Mouse (Mus musculus) midbrain, embryonic 15.5 days (tissue): ENCODE measurements around the gene 2310022A10Rik. TPM values are rescaled to one million over a fixed set of nuclear protein-coding genes. Genes with fewer than 3 reads are reported as not detected.

ENCODE experiments used
- ATAC-seq: fragments of 200-750 bp; cut with Nextera tagmentation; replicated peaks from 2 replicates; pipeline ENCODE4 v1.8.0; 2017; ENCODE audit warnings: moderate TSS enrichment
- H3K27ac ChIP-seq: fragments of 300-500 bp; sonication (generic); 2 replicates; pipeline ENCODE4 v1.5.1; 2015; ENCODE audit warnings: mild to moderate bottlenecking, inconsistent platforms
- H3K27me3 ChIP-seq: fragments of 300-500 bp; sonication (generic); replicated peaks from 2 replicates; pipeline ENCODE4 v1.6.1; 2015; ENCODE audit warnings: inconsistent platforms
- H3K36me3 ChIP-seq: fragments of 300-500 bp; sonication (generic); replicated peaks from 2 replicates; pipeline ENCODE4 v1.6.1; 2015; ENCODE audit warnings: inconsistent platforms
- H3K4me1 ChIP-seq: fragments of 300-500 bp; sonication (generic); 2 replicates; pipeline ENCODE4 v1.6.1; 2015; ENCODE audit warnings: inconsistent platforms
- H3K4me2 ChIP-seq: fragments of 300-500 bp; sonication (generic); 2 replicates; pipeline ENCODE4 v1.6.1; 2015; ENCODE audit warnings: inconsistent platforms, mild to moderate bottlenecking, moderate library complexity
- H3K4me3 ChIP-seq: fragments of 300-500 bp; sonication (generic); 2 replicates; pipeline ENCODE4 v1.5.1; 2015; ENCODE audit warnings: mild to moderate bottlenecking, inconsistent platforms
- H3K9ac ChIP-seq: fragments of 300-500 bp; sonication (generic); 2 replicates; pipeline ENCODE4 v1.6.1; 2015; ENCODE audit warnings: mild to moderate bottlenecking, inconsistent platforms
- H3K9me3 ChIP-seq: fragments of 300-500 bp; sonication (generic); 2 replicates; pipeline ENCODE4 v1.6.1; 2016; ENCODE audit warnings: inconsistent platforms
- WGBS: fragments of 180-500 bp; shearing (Covaris S2); methylation state at CpG from one replicate; pipeline ENCODE4 v1.1.7; 2015; ENCODE audit warnings: mixed read lengths; 5-methylcytosine and 5-hydroxymethylcytosine counted together
- polyA plus RNA-seq: library from polyadenylated mRNA; unstranded; fragments of >200 nt; fragmentation: Nextera tagmentation; extraction: Ambion mirVana; gene quantifications from 2 replicates; pipeline ENCODE4 v1.2.1, GENCODE M21; 2015

The 2310022A10Rik gene
- polyA plus RNA-seq, 1 experiment from 2014 or later, result 40.5 TPM

DNA sequence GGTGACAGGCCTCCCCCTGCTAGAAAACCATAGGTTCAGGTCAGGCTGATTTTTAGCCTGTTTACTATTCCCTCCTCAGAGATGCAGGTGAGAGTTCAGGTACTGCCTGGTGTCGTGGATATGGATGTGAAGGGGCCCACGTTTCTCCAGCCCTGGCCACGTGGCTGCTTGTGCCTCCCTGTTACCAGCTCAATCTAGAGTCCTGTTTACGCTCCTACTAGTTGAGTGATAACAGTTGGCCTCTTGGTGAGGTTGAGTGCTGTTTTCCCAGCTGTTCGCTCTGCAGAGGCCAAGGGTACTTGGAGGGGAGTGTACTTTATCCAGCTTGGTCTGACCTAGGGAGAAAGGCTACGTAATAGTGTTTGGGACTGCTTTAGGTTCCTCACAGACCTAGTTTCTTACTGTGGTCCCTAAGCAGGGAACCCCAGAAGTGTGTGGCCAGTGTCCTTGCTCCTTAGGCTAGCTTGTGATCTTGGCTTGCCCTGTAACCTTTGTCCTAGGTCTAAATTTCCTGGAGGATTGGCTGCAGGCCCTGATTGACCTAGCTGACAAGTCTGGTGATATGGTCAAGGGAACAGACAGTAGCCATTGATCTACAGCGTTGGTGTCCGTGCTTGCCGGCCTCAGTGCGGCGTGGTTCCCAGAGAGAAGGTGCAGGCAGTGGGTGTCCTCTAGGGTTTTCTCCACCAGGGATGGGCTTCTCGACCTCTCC, 40.1 kb downstream of the 2310022A10Rik start:
- H3K9me3 ChIP-seq, result no peaks in the 10 kb centered on the region
- peaks cover 34% of the 10 kb centered on the region for H3K4me1 ChIP-seq
- 75% methylated on average over 12 of the region's 12 CpGs for WGBS
- ATAC-seq, result no peak
- peak overlapping the region; percentile 80 for H3K9ac ChIP-seq
- H3K27ac ChIP-seq, result peak overlapping the region; percentile 100
- no peaks in the 10 kb centered on the region for H3K36me3 ChIP-seq
- peak overlapping the region; percentile 75 for H3K4me2 ChIP-seq
- H3K4me3 ChIP-seq, result peak overlapping the region; percentile 81
- H3K27me3 ChIP-seq, result no peaks in the 10 kb centered on the region

- 51% methylated on average over 10 of the region's 10 CpGs for WGBS
- no peaks in the 10 kb centered on the region for H3K9me3 ChIP-seq
- no peaks in the 10 kb centered on the region for H3K27me3 ChIP-seq
- H3K9ac ChIP-seq, result no peak overlapping the region
- ATAC-seq, result no peak
- no peak overlapping the region for H3K4me3 ChIP-seq
- no peaks in the 10 kb centered on the region for H3K36me3 ChIP-seq
- H3K27ac ChIP-seq, result peak overlapping the region; percentile 16; the same call in 1 of the 2 replicates
- peaks cover 34% of the 10 kb centered on the region for H3K4me1 ChIP-seq
- H3K4me2 ChIP-seq, result no peak overlapping the region
Measured at GRCm38 (mm10) chr7:27596586-27597503, 43.8 kb downstream of the 2310022A10Rik start.

- peaks cover 26% of the 10 kb centered on the region for H3K4me1 ChIP-seq
- ATAC-seq, result no peak
- no peak overlapping the region for H3K9ac ChIP-seq
- H3K9me3 ChIP-seq, result no peaks in the 10 kb centered on the region
- H3K27ac ChIP-seq, result no peak overlapping the region
- WGBS, result 84% methylated on average over 7 of the region's 7 CpGs
- H3K4me3 ChIP-seq, result no peak overlapping the region
- H3K4me2 ChIP-seq, result no peak overlapping the region
- H3K27me3 ChIP-seq, result no peaks in the 10 kb centered on the region
- no peaks in the 10 kb centered on the region for H3K36me3 ChIP-seq
Measured at GRCm38 (mm10) chr7:27598053-27598452, 45.0 kb downstream of the 2310022A10Rik start.

DNA sequence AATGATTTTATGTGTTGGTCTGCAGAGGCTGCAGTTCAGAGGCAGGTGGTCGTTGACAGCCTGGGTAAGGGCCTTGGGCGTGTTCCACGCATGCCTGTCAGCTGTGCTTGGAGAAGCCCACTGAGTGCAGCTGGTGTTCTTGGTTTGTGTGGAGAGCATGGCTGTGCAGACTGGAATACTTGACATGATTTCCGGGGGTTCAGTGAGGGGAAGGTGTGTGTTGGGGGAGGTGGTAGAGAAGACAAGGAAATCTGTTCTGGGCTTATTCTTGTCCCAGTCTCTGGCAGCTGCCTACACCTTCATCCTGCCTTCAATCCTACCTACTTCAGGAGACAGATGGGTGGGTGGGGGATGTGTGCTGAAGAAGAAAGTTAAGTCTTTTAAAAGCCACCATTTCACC, 48.6 kb downstream of the 2310022A10Rik start:
- 81% methylated on average over 4 of the region's 4 CpGs for WGBS
- Histone ChIP-seq H3K4me3 (no peak overlapping the region), H3K27me3 (no peaks in the 10 kb centered on the region), H3K4me2 (no peak overlapping the region), H3K9ac (no peak overlapping the region), H3K36me3 (no peaks in the 10 kb centered on the region), H3K4me1 (peaks cover 23% of the 10 kb centered on the region), H3K27ac (no peak overlapping the region), H3K9me3 (no peaks in the 10 kb centered on the region)
- ATAC-seq, result no peak

- Histone ChIP-seq H3K27ac (no peak overlapping the region), H3K9me3 (no peaks in the 10 kb centered on the region), H3K36me3 (no peaks in the 10 kb centered on the region), H3K27me3 (no peaks in the 10 kb centered on the region), H3K4me3 (no peak overlapping the region), H3K4me1 (peaks cover 19% of the 10 kb centered on the region), H3K9ac (no peak overlapping the region), H3K4me2 (no peak overlapping the region)
- ATAC-seq, result no peak
- 89% methylated on average over 2 of the region's 2 CpGs for WGBS
Measured at GRCm38 (mm10) chr7:27602161-27602560, 49.1 kb downstream of the 2310022A10Rik start.

GRCm38 (mm10) chr7:27602835-27603234, 49.8 kb downstream of the 2310022A10Rik start:
- H3K4me1 ChIP-seq, result peaks cover 16% of the 10 kb centered on the region
- H3K4me2 ChIP-seq, result no peak overlapping the region
- H3K9ac ChIP-seq, result no peak overlapping the region
- no peak overlapping the region for H3K4me3 ChIP-seq
- 87% methylated on average over 7 of the region's 7 CpGs for WGBS
- H3K36me3 ChIP-seq, result no peaks in the 10 kb centered on the region
- H3K27ac ChIP-seq, result no peak overlapping the region
- H3K9me3 ChIP-seq, result no peaks in the 10 kb centered on the region
- no peaks in the 10 kb centered on the region for H3K27me3 ChIP-seq
- ATAC-seq, result no peak

DNA sequence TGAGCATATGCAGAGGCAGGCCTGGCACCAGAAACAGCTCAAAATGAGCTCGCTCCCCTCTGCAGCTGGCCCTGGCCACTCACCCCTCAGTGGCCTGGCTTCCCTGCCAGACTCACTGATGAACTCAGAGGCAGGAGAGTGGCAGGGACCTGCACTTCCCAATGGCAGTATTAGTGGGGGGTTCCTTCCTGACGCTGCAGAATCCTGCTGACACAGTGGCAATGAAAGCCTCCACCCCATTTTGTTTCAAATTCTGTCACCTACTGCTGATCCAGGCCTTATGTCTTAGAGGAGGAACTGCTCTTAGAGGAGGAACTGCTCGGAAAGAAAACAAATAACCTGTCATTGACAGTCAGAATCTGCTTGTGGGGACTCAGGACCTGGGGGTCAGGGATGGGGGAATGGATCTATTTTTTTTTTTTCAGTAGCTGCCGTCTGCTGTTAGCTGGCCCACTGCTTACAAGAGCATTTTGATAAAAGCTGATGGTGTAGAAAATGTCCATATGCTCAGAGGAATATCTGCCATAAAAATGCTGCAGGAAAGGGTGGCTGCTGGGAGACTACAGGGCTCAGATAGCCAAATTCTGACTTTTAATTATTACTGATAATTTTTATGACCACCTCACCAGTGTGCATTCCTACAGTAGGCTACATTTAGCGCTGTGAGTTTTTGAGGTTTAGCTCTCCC, 51.8 kb downstream of the 2310022A10Rik start:
- Histone ChIP-seq H3K9ac (no peak overlapping the region; the same call in 1 of the 2 replicates), H3K36me3 (0 out of 2 replicates have a peak, but pooled peaks cover 4% of the 10 kb centered on the region), H3K4me2 (no peak overlapping the region), H3K9me3 (no peaks in the 10 kb centered on the region), H3K4me1 (peaks cover 16% of the 10 kb centered on the region), H3K4me3 (no peak overlapping the region), H3K27me3 (no peaks in the 10 kb centered on the region), H3K27ac (peak overlapping the region; percentile 58)
- WGBS, result 54% methylated on average over 5 of the region's 5 CpGs
- no peak for ATAC-seq

- ATAC-seq, result no peak
- 74% methylated on average over 9 of the region's 9 CpGs for WGBS
- Histone ChIP-seq H3K9me3 (no peaks in the 10 kb centered on the region), H3K9ac (no peak overlapping the region; the same call in 1 of the 2 replicates), H3K4me1 (peaks cover 16% of the 10 kb centered on the region), H3K4me2 (no peak overlapping the region), H3K4me3 (no peak overlapping the region), H3K36me3 (0 out of 2 replicates have a peak, but pooled peaks cover 4% of the 10 kb centered on the region), H3K27me3 (no peaks in the 10 kb centered on the region), H3K27ac (peak overlapping the region; percentile 58; the same call in 1 of the 2 replicates)
Measured at GRCm38 (mm10) chr7:27605499-27606285, 52.7 kb downstream of the 2310022A10Rik start.

DNA sequence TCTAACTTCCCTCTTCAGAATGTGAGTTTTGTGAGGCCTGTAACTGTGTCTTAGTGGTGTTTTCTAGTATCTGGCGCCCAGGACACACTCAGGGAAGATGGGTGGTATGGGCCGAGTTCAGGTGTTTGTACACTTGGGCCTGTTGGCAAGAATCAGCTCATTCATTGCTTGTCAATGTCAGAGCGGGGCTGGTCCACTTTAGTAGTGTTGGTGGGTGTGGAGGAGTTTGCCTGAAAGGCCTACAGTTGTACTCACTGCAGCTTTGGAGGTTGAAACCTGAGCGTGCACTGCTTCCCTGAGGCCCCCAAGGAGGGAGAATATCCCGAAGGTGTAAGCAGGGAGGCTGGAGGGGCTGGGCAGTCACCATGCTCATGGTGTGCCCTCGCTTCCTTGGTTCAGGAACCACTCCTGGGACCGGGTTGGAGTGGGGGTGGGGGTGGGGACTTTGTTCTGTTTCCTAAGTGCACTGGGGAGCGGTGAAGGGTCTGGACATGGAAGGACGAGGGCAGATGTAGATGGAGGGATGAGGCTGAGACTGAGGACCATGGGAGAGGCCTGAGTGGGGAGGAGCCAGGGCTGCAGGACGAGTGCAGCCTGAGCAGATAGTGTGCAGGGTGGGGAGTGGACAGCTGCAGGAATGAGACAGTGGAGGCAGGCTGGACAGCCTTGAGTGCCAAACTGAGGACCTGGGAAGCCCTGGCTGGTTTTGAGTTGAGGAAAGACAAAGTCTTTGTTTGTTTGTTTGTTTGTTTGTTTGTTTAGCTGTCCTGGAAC, 53.6 kb downstream of the 2310022A10Rik start:
- H3K9me3 ChIP-seq, result no peaks in the 10 kb centered on the region
- no peak overlapping the region for H3K9ac ChIP-seq
- no peaks in the 10 kb centered on the region for H3K27me3 ChIP-seq
- no peak overlapping the region for H3K4me3 ChIP-seq
- ATAC-seq, result no peak
- no peak overlapping the region for H3K4me2 ChIP-seq
- H3K27ac ChIP-seq, result no peak overlapping the region
- 0 out of 2 replicates have a peak, but pooled peaks cover 4% of the 10 kb centered on the region for H3K36me3 ChIP-seq
- peaks cover 16% of the 10 kb centered on the region for H3K4me1 ChIP-seq
- WGBS, result 69% methylated on average over 10 of the region's 10 CpGs

GRCm38 (mm10) chr7:27607580-27607979, 54.5 kb downstream of the 2310022A10Rik start:
- Histone ChIP-seq H3K4me2 (no peak overlapping the region), H3K36me3 (0 out of 2 replicates have a peak, but pooled peaks cover 4% of the 10 kb centered on the region), H3K4me1 (peaks cover 16% of the 10 kb centered on the region), H3K9me3 (no peaks in the 10 kb centered on the region), H3K27ac (no peak overlapping the region), H3K9ac (no peak overlapping the region), H3K27me3 (no peaks in the 10 kb centered on the region), H3K4me3 (no peak overlapping the region)
- no peak for ATAC-seq
- WGBS, result 80% methylated on average over 5 of the region's 5 CpGs

DNA sequence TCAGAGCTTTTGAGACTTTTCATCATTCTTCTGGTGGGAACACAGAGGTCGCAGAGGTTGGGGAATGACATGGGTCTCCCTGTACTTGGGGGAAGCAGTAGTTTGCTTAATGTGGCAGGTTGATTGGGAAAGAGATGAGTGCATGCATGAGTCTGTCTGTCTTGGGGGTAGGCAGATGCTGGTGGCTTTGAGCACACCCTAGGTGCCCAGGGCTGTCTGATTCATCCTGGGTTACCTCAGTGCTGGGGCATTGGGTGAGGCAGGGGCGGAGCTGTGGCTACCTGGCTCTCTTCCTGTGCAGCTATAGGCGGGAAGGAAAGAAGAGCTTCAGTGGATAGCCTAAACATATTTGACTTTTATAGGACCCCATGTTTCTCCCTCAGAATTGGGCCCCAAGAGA, 55.1 kb downstream of the 2310022A10Rik start:
- Histone ChIP-seq H3K9me3 (no peaks in the 10 kb centered on the region), H3K4me1 (peaks cover 19% of the 10 kb centered on the region), H3K27ac (no peak overlapping the region), H3K9ac (no peak overlapping the region), H3K27me3 (no peaks in the 10 kb centered on the region), H3K36me3 (0 out of 2 replicates have a peak, but pooled peaks cover 4% of the 10 kb centered on the region), H3K4me2 (no peak overlapping the region), H3K4me3 (no peak overlapping the region)
- no peak for ATAC-seq
- WGBS, result 97% methylated on average over 3 of the region's 3 CpGs
